Mouse (Mus musculus) embryonic facial prominence, embryonic 10.5 days (tissue): Measurements from ENCODE around the gene E130308A19Rik. TPM values are rescaled to one million over a fixed set of nuclear protein-coding genes. Genes with fewer than 3 reads are reported as not detected.

Source experiments
- DNase-seq: peaks from one replicate; pipeline ENCODE4 v3.0.0-alpha.2; 2017; ENCODE audit warnings: low spot score
- H3K27ac ChIP-seq: fragments of 300-500 bp; sonication (generic); replicated peaks from 2 replicates; pipeline ENCODE4 v1.5.1; 2016; ENCODE audit warnings: mild to moderate bottlenecking
- H3K27me3 ChIP-seq: fragments of 300-500 bp; sonication (generic); replicated peaks from 2 replicates; pipeline ENCODE4 v1.6.1; 2016; ENCODE audit warnings: low read depth, mild to moderate bottlenecking; ENCODE audit not compliant: poor library complexity, severe bottlenecking
- H3K36me3 ChIP-seq: fragments of 300-500 bp; sonication (generic); replicated peaks from 2 replicates; pipeline ENCODE4 v1.6.1; 2016; ENCODE audit warnings: mild to moderate bottlenecking, moderate library complexity
- H3K4me1 ChIP-seq: fragments of 300-500 bp; sonication (generic); 2 replicates; pipeline ENCODE4 v1.6.1; 2016
- H3K4me3 ChIP-seq: fragments of 300-500 bp; sonication (generic); 2 replicates; pipeline ENCODE4 v1.5.1; 2016; ENCODE audit warnings: mild to moderate bottlenecking, moderate library complexity
- H3K9me3 ChIP-seq: fragments of 300-500 bp; sonication (generic); 2 replicates; pipeline ENCODE4 v1.6.1; 2016; ENCODE audit warnings: mild to moderate bottlenecking
- WGBS: fragments of 180-500 bp; shearing (Covaris S2); methylation state at CpG from one replicate; pipeline ENCODE4 v1.1.7; 2016; 5-methylcytosine and 5-hydroxymethylcytosine counted together
- polyA plus RNA-seq: library from polyadenylated mRNA; unstranded; fragments of >200 nt; fragmentation: Nextera tagmentation; extraction: Ambion mirVana; gene quantifications from 2 replicates; pipeline ENCODE4 v1.2.1, GENCODE M21; 2016

The E130308A19Rik gene
- 40.8 and 41.1 TPM in 2 replicates for polyA plus RNA-seq

DNA sequence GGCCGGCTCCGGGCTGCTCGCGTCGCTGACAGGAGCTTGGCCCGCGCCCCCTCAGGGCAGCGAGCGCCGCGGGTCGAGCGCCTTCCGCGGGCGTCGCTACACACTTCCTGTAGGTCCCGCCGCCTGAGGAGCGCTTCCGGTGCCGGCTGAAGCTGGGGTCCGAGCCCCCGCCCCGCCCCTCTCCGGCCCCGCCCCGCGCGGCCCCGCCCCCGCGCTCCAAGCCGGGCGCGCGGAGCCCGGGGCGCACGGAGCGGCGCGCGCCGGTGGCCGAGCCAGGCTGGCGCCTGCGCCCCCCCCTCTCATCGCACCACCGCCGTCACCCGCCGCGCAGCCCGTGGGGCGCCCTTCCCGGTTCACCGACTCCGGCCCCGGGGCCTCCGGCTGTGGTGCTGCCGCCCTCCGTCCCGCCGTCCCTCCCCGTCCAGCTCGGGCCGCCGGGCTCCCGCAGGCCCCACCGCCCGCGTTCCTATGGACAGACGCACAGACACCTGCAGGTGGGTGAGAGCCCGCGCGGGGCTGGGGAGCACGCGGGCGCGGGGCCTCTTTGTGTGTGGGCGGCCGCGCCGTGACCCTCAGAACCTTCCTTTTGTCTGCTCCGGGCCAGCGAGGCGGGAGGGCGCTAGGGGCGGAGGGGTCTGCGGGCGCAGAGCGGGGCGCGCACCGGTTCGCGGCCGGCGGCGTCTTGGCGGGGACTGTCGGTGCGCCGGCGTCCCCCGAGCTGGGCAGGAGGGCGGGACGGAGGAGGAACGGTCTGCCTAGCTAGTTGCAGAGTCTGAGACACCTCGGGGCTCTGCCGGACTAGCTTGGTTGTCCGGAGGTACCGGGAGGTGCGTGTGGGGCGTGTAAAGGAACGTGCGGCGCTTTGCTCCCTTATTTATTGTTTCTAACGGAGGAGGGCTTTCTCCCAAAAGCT is at the start of gene E130308A19Rik:
E130308A19Rik (plus strand) TSS at position 214 of the 913 bp plus-strand sequence.
- Histone ChIP-seq H3K4me1 (peaks cover 26% of the 10 kb centered on the region), H3K4me3 (peak within 1 kb of the TSS; percentile 93), H3K27ac (peak within 1 kb of the TSS; percentile 97), H3K36me3 (no peaks in the 10 kb centered on the region), H3K9me3 (no peaks in the 10 kb centered on the region), H3K27me3 (no peaks in the 10 kb centered on the region)
- DNase-seq = peak; percentile 92
- whole genome bisulfite sequencing = under 1% methylated on average over 113 of the region's 120 CpGs

DNA sequence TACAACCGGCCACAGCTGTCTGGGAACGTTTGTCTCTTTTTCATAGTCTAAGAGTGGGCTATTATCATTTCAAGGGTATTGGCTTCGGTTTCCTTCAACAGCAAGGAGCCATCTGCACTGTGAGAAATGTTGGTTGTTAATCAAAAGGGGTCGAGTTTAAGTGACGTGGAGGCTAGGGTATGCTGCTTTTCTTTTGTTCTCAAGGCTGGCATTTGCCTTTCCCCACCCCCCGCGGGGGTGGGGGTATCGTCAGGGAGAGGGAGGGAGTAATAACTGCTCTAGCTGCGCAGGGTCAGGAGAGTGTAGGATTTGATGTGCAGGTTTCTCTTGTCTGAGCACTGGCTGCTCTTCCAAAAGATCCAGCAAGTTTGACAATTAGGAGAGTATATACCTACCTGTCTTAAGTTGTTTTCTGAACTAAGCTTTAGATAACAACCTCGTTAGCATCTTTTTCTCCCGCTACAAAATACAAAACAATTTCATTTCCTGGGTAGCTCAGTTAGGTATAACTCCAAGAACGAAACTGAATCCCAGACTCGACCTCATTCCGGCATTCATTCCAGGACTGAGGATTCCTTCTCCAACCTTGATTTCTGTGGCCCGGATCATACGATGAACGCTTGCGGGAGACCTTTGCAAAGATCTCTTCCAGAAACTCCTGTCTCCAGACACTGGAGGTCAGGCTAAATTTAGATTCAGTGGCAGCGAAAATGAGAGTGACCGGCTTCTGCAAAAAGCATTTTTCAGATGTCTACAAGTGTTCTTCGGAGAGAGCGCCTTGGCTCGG is 45.3 kb upstream of the E130308A19Rik start:
- DNase-seq = peak; percentile 75
- H3K36me3 ChIP-seq = no peaks in the 10 kb centered on the region
- WGBS = under 1% methylated on average over 23 of the region's 23 CpGs
- H3K9me3 ChIP-seq = no peaks in the 10 kb centered on the region
- peak overlapping the region; percentile 86 for H3K27ac ChIP-seq
- H3K4me3 ChIP-seq = peak overlapping the region; percentile 78
- H3K4me1 ChIP-seq = peaks cover 14% of the 10 kb centered on the region
- no peaks in the 10 kb centered on the region for H3K27me3 ChIP-seq

DNA sequence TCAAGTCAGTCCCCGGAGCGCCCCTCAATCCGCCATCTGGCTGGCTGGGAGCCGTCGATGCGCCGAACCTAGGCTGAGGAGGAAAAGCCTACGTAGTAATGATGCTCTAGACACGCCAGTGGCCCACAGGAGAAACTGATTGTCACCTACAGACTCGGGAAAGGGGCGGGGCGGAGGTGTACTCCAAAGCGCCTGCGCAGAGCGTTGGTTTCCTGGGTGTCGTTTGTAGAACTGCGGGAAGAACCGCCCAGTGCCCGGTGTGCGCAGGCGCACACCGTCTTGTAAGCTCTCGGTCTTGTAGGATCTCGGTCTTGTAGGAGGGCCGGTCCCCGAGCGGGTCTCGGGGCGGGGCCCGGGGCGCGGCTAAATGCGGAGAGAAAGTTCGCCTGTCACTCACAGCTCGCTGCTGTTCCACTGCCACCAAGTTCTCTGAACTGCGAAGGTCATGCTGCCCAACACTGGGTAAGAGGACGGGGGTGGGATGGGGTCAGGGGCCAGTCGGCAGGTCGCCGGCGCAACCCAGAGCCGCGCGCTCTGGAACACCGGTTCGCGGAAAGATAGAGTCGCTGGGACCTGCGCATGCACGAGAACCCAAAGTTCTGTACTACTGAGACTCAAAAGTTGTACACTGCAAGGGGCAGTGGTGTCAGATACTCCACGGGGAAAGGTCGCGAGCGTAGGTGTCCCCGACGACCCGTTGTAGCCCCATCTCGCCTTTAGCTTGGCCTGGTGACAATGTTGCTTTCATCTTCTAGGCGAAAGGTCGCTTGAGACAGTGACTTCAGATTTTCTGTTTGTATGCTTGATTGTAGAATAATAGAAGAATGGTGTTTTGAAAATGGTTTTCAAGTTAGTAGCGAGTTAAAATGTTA is 44.5 kb upstream of the E130308A19Rik start, which contains the start of gene Hsdl2:
Hsdl2 (plus strand) TSS at position 250 of the 872 bp plus-strand sequence.
- WGBS = under 1% methylated on average over 61 of the region's 61 CpGs
- H3K27ac ChIP-seq = peak within 1 kb of the TSS; percentile 86

DNA sequence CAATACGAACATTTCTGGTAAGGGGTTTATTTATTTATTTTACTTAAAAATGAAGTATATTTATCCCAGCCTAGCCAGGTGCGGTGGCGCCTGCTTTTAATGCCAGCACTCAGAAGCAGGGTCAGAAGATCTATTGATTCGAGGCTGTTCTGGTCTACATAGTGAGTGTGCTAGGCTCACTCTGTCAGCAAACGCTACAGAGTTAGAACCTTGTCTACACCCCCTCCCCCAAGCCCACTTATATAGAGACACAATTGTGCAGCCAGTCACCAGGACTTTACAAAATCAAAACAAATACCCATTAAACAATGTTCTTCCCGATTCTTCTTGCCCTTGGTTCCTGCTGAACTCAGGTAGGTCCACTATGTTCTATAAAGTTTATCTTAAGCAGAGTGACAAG is 43.8 kb upstream of the E130308A19Rik start:
- Histone ChIP-seq H3K27ac (no peak overlapping the region), H3K36me3 (no peaks in the 10 kb centered on the region), H3K4me1 (peaks cover 14% of the 10 kb centered on the region), H3K27me3 (no peaks in the 10 kb centered on the region), H3K4me3 (peak overlapping the region; percentile 78), H3K9me3 (no peaks in the 10 kb centered on the region)
- DNase-seq = no peak
- WGBS = 28% methylated on average over 6 of the region's 6 CpGs

More for the DNA sequence above, 44.5 kb upstream of the E130308A19Rik start, which contains the start of gene Hsdl2:
- Histone ChIP-seq H3K4me3 (peak within 1 kb of the TSS; percentile 78), H3K9me3 (no peaks in the 10 kb centered on the region), H3K27me3 (no peaks in the 10 kb centered on the region), H3K4me1 (peaks cover 14% of the 10 kb centered on the region), H3K36me3 (no peaks in the 10 kb centered on the region)
- peak; percentile 96 for DNase-seq

DNA sequence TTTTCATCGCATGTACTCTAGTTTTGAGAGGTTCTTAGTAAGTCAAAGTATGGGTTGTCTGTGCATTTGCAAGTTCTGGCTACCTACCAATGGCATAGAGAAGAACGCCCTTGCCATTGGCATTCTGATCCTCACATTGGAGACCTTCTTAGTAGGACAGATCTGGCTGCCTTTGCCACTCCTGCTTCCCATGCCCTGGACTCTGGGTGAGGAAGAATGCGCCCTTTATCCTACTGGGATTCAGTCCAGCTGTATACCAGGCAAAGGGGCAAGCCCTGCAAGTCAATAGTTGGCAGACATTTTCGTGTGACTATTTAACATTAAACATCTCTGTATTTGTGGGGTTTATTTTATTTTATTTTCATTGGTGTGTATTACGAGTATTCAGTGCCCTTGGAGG is 40.9 kb upstream of the E130308A19Rik start:
- 82% methylated on average over 5 of the region's 5 CpGs for WGBS

DNA sequence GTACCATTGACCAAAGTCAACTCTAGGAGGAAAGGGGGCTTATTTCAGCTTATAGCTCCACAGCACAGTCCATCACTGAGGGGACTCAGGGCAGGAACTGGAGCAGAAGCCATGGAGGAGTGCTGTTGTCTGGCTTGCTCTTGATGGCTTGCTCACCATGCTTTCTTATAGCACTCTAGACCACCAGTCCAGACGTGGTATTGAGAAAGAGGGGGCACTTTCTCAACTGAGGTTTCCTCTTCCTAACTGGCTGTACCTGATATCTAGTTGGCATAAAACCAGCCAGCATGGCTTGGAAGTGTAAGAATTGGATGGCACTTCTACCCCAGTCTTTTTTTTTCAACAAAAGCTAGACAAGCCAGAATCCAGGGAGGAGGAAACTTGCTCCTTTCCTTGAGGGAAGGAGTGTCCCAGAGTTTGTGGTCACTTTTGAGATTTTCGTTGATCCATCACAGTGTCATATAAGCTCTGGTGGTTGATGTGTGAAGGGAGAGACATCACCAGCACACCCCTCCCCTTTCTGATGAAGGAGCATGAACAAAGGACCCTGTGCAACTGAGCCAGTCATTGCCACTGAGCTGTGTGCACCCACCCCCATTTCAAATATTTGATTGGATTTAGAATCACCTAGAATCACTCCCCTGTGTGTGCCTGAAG is 38.7 kb upstream of the E130308A19Rik start:
- 74% methylated on average over 2 of the region's 2 CpGs for WGBS
- no peaks in the 10 kb centered on the region for H3K9me3 ChIP-seq
- DNase-seq = no peak
- H3K4me3 ChIP-seq = no peak overlapping the region
- no peaks in the 10 kb centered on the region for H3K36me3 ChIP-seq
- H3K27me3 ChIP-seq = no peaks in the 10 kb centered on the region
- peaks cover under 1% of the 10 kb centered on the region for H3K4me1 ChIP-seq
- no peak overlapping the region for H3K27ac ChIP-seq

More for the DNA sequence above, 40.9 kb upstream of the E130308A19Rik start:
- no peak for DNase-seq
- no peaks in the 10 kb centered on the region for H3K9me3 ChIP-seq
- H3K4me1 ChIP-seq = peaks cover 9% of the 10 kb centered on the region
- H3K36me3 ChIP-seq = no peaks in the 10 kb centered on the region
- no peak overlapping the region for H3K27ac ChIP-seq
- H3K4me3 ChIP-seq = no peak overlapping the region
- H3K27me3 ChIP-seq = no peaks in the 10 kb centered on the region

DNA sequence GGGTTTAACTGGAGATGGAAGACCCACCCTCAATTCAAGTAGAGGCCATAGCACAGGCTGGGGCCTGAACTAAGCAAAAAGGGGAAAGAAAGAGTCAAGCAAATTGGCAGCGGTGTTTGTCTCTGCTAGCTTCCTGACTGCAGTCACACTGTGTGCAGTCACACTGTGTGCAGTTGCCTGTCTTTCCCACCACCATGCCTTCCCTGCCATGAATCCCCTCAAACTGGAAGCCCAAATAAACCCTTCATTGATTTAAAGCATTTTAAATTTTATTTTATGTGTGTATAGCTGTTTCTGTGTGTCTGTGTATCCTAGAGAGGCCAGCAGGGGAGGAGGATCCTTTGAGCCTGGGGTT is 38.2 kb upstream of the E130308A19Rik start:
- 90% methylated on average over 1 of the region's 1 CpGs for WGBS

DNA sequence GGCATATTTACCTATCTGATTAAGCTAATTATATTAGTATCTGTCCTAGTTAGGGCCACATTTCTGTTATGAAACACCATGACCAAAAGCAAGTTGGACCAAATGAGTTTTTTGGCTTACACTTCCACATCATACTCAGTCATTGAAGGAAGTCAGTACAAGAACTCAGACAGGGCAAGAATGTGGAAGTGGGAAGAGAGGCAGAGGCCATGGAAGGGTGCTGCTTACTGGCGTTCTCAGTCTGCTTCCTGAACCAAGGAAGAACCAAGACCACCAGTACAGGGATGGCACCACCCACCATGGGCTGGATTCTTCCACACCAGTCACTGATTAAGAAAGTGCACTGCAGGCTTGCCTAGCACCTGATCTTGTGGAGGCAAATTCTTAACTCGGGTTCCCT is 31.4 kb upstream of the E130308A19Rik start:
- Histone ChIP-seq H3K4me3 (no peak overlapping the region), H3K27me3 (no peaks in the 10 kb centered on the region), H3K9me3 (no peaks in the 10 kb centered on the region), H3K27ac (no peak overlapping the region), H3K4me1 (no peaks in the 10 kb centered on the region), H3K36me3 (no peaks in the 10 kb centered on the region)
- no peak for DNase-seq
- WGBS = 61% methylated on average over 2 of the region's 2 CpGs

More for the DNA sequence above, 38.2 kb upstream of the E130308A19Rik start:
- DNase-seq = no peak
- H3K9me3 ChIP-seq = no peaks in the 10 kb centered on the region
- H3K36me3 ChIP-seq = no peaks in the 10 kb centered on the region
- no peak overlapping the region for H3K27ac ChIP-seq
- H3K4me3 ChIP-seq = no peak overlapping the region
- H3K4me1 ChIP-seq = no peaks in the 10 kb centered on the region
- no peaks in the 10 kb centered on the region for H3K27me3 ChIP-seq

DNA sequence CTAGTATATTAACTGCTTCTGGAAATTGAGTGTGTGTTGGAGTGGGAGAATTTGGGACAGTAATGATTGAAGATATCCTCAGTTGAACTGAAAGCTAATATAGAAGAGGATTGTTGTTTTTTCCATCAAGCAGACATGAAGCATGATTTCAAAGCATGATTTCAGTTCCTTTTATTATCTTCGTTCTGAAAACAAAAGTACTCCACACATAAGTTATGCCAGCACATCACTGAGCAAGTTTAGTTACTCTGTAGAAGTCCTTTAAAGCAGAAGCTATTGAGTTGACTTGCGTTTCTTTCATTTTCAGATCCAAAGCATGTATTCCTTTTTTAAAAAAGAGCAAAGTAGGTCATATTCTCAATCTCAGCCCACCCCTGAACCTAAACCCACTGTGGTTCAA is 29.5 kb upstream of the E130308A19Rik start:
- H3K9me3 ChIP-seq = no peaks in the 10 kb centered on the region
- H3K36me3 ChIP-seq = no peaks in the 10 kb centered on the region
- no peak for DNase-seq
- no peaks in the 10 kb centered on the region for H3K27me3 ChIP-seq
- no peaks in the 10 kb centered on the region for H3K4me1 ChIP-seq
- H3K27ac ChIP-seq = no peak overlapping the region
- 82% methylated on average over 2 of the region's 2 CpGs for WGBS
- no peak overlapping the region for H3K4me3 ChIP-seq

DNA sequence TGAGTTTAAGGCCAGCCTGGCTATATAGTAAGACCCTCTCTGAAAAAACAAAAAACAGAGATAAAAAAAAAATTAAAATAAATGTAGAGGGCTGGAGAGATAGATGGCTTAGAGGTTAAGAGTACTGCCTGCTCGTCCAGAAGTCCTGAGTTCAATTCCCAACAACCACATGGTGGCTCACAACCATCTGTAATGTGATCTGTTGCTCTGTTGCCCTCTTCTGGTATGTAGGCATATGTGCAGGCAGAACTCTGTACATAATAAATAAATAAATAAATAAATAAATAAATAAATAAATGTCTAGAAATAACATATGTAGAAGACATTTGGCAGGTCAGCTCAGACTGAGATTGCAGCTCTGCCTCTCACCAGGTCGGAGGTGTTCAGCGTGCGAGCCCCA is 23.3 kb upstream of the E130308A19Rik start:
- no peaks in the 10 kb centered on the region for H3K9me3 ChIP-seq
- no peak for DNase-seq
- no peaks in the 10 kb centered on the region for H3K36me3 ChIP-seq
- WGBS = 91% methylated on average over 4 of the region's 4 CpGs
- no peaks in the 10 kb centered on the region for H3K27me3 ChIP-seq
- H3K27ac ChIP-seq = no peak overlapping the region
- no peak overlapping the region for H3K4me3 ChIP-seq
- no peaks in the 10 kb centered on the region for H3K4me1 ChIP-seq

DNA sequence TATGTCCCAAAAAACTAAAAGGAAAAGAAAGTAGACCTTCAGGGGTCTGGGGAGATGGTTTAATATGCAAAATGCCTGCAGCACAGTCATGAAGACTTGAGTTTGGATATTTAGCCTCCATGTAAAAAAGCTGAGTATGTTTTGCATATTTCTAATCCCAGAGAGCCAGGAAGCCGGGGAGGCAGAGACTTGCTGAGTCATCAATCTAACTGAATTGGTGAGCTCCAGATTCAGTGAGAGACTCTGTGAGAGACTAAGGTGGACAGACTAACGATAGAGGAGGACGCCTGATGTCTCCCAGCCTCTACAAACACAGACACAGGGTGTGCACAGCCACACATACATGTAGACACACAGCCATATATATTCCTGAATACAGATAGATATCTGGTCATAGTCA is 21.1 kb upstream of the E130308A19Rik start:
- no peak for DNase-seq
- Histone ChIP-seq H3K36me3 (no peaks in the 10 kb centered on the region), H3K4me3 (no peak overlapping the region), H3K4me1 (no peaks in the 10 kb centered on the region), H3K27ac (no peak overlapping the region), H3K27me3 (no peaks in the 10 kb centered on the region), H3K9me3 (no peaks in the 10 kb centered on the region)
- 66% methylated on average over 3 of the region's 3 CpGs for WGBS
